Mouse (Mus musculus): ENCODE measurements around the gene Vmn1r183.

DNA sequence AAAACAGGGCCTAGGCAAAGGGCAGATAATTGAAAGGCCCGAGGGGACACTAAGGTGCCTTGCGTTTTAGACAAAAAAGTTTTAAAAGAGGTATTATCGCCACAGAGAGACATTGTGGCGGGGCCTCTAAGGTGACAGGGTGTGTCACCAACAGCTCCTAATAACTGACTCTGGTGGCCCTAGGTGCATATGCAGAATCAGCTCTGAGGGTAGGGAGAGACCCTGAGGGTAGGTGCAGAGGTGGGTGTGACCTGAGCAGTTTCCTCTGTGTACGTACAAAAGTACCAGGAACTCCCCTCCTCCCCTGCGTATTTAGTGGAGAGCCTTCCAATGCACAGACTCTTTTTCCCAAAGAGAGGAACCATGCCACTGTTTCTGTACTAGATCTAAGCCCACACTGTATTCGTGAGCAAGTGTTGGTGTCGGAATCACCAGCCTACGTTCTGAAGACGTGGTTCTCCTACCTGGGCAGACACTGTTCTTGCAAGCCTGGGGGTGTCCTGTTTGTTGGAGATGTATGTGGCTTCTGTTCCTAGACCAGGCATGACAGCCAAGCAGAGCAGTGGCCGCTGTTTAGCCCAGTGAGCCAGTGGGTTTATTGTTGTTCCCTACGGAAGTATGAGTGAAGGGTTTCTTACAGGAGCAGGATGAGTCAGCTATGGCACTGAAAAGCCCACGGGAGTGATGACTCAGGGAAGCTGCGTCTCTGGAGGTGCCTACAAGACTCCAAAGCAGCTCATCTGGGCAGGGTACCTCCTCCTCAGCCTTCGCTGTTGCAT lies 29.6 kb downstream of the Vmn1r183 start:
- TF ChIP-seq POLR2A (IDR thresholded peaks at IDR 0.05; ENCODE audit: borderline replicate concordance, insufficient read depth, low read length), result no peak
- no peak for TF ChIP-seq CTCF (IDR thresholded peaks at IDR 0.05; ENCODE audit: borderline replicate concordance, insufficient read depth, low read depth, low read length)
